ENCODE assay signal across 9 mouse cellular contexts in the genomic region with DNA sequence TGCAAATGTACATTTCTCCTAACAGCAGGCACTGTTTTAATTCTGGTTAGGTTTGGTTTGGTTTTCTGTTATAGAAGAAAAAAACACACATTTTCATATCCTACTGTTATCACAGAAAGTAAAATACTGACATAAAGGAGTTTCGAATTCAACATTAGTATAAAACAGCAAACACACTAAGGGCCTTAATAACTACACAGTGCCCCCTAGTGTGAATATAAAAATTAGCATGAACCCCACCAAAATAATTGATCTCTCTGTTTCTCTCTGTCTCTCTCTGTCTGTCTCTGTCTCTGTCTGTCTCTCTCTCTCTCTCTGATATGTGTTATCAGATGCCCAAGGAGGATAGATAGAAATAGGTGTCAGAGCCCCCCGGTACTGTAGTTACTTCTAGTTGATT. TPM values are rescaled to one million over a fixed set of nuclear protein-coding genes. Genes with fewer than 3 reads are reported as not detected.
A peak's percentile ranks its signal among the peaks of the same experiment; 100 is the strongest.
DNase-seq lines count a peak whose midpoint lies in the region; ATAC-seq and TF ChIP-seq lines count a peak whose summit lies in the region.
"Had no signal": no experiment of that assay in that cellular context is flagged by ENCODE, and none has a peak within 500 bp of the region (broad histone marks: within the 10 kb centered on the region; RNA-seq: fewer than 3 reads in every experiment).

No protein-coding gene starts in this region.

- no peak overlapping the region for H3K9ac ChIP-seq in heart, postnatal 0 days (replicated peaks; ENCODE audit: low read depth, low read length)
- no peak overlapping the region for H3K9ac ChIP-seq in lung, postnatal 0 days (replicated peaks; ENCODE audit: low read depth)
- no peak overlapping the region for H3K9ac ChIP-seq in stomach, embryonic 15.5 days

- WGBS in heart, postnatal 0 days = 34% methylated on average over 2 of the region's 2 CpGs
- 32% methylated on average over 2 of the region's 2 CpGs for WGBS in lung, postnatal 0 days
- WGBS in embryonic facial prominence, embryonic 10.5 days = 59% methylated on average over 2 of the region's 2 CpGs
- 39% methylated on average over 2 of the region's 2 CpGs for WGBS in stomach, embryonic 15.5 days

- TF ChIP-seq EP300 in heart, postnatal 0 days (IDR thresholded peaks at IDR 0.05; ENCODE audit: low read depth) = no peak
- no peak for TF ChIP-seq EP300 in lung, postnatal 0 days (IDR thresholded peaks at IDR 0.05)

- H3K27ac ChIP-seq in heart, postnatal 0 days (ENCODE audit: low read depth) = no peak overlapping the region
- no peak overlapping the region for H3K27ac ChIP-seq in lung, postnatal 0 days (ENCODE audit: low read length)
- peak overlapping the region; percentile 78 for H3K27ac ChIP-seq in embryonic facial prominence, embryonic 10.5 days (replicated peaks)
- peak overlapping the region; percentile 74; the same call in 1 of the 2 replicates for H3K27ac ChIP-seq in stomach, embryonic 15.5 days

- H3K36me3 ChIP-seq in heart, postnatal 0 days (replicated peaks; ENCODE audit: control insufficient read depth, insufficient read depth, low read length) = no peaks in the 10 kb centered on the region
- no peaks in the 10 kb centered on the region for H3K36me3 ChIP-seq in lung, postnatal 0 days (ENCODE audit: insufficient read depth, low read length)
- no peaks in the 10 kb centered on the region for H3K36me3 ChIP-seq in embryonic facial prominence, embryonic 10.5 days (replicated peaks)
- H3K36me3 ChIP-seq in stomach, embryonic 15.5 days = no peaks in the 10 kb centered on the region
- H3K36me3 ChIP-seq: G1E had no signal

- intact Hi-C loops in heart, postnatal 36 days (cut with DNase I) = loop anchor here (1.0 kb wide), 2 partner anchors 330 to 483 kb away; no protein-coding TSS in a partner anchor

- H3K27me3 ChIP-seq in heart, postnatal 0 days (ENCODE audit: control insufficient read depth, insufficient read depth, low read length) = no peaks in the 10 kb centered on the region
- H3K27me3 ChIP-seq in lung, postnatal 0 days (replicated peaks; ENCODE audit: insufficient read depth, low read length) = no peaks in the 10 kb centered on the region
- no peaks in the 10 kb centered on the region for H3K27me3 ChIP-seq in embryonic facial prominence, embryonic 10.5 days (replicated peaks; ENCODE audit: low read depth, poor library complexity, severe bottlenecking)
- H3K27me3 ChIP-seq in stomach, embryonic 15.5 days (replicated peaks) = no peaks in the 10 kb centered on the region

- H3K4me2 ChIP-seq in heart, postnatal 0 days (ENCODE audit: low read depth, low read length) = no peak overlapping the region
- H3K4me2 ChIP-seq in lung, postnatal 0 days (replicated peaks; ENCODE audit: low read depth, low read length) = 0 out of 2 replicates have a peak overlapping the region, but pooled peaks have one; percentile 19
- 0 out of 2 replicates have a peak overlapping the region, but pooled peaks have one; percentile 19 for H3K4me2 ChIP-seq in stomach, embryonic 15.5 days

- H3K4me3 ChIP-seq in heart, postnatal 0 days (ENCODE audit: low read depth, low read length) = no peak overlapping the region
- H3K4me3 ChIP-seq in lung, postnatal 0 days (ENCODE audit: low read depth, low read length) = no peak overlapping the region
- no peak overlapping the region for H3K4me3 ChIP-seq in embryonic facial prominence, embryonic 10.5 days
- H3K4me3 ChIP-seq in stomach, embryonic 15.5 days (replicated peaks) = no peak overlapping the region

- H3K9me3 ChIP-seq in heart, postnatal 0 days (replicated peaks; ENCODE audit: control insufficient read depth, low read length) = no peaks in the 10 kb centered on the region
- H3K9me3 ChIP-seq in lung, postnatal 0 days (ENCODE audit: low read length) = no peaks in the 10 kb centered on the region
- H3K9me3 ChIP-seq in embryonic facial prominence, embryonic 10.5 days = no peaks in the 10 kb centered on the region
- no peaks in the 10 kb centered on the region for H3K9me3 ChIP-seq in stomach, embryonic 15.5 days
- H3K9me3 ChIP-seq: G1E had no signal

- ATAC-seq in heart, postnatal 0 days (ENCODE audit: insufficient read depth, low read depth) = no peak
- no peak for ATAC-seq in lung, postnatal 0 days
- ATAC-seq in stomach, embryonic 15.5 days (ENCODE audit: insufficient read depth, low FRiP score, low read depth) = no peak

- peak; percentile 41 for DNase-seq in heart, postnatal 0 days (ENCODE audit: low spot score)
- DNase-seq in heart, postnatal 36 days = no peak
- DNase-seq in lung, postnatal 0 days (ENCODE audit: low spot score) = peak; percentile 72
- no peak for DNase-seq in lung, postnatal 14 days
- no peak for DNase-seq in embryonic facial prominence, embryonic 10.5 days (ENCODE audit: low spot score)
- no peak for DNase-seq in B cell, adult 2 months
- DNase-seq in cerebellum, adult 11 months = no peak

- TF ChIP-seq CTCF in heart, postnatal 0 days (IDR thresholded peaks at IDR 0.05; ENCODE audit: low read depth) = peak; percentile 63
- TF ChIP-seq CTCF in lung, postnatal 0 days (IDR thresholded peaks at IDR 0.05) = peak; percentile 66

- no peaks in the 10 kb centered on the region for H3K4me1 ChIP-seq in heart, postnatal 0 days (ENCODE audit: control insufficient read depth, insufficient read depth)
- no peaks in the 10 kb centered on the region; the same call in 1 of the 2 replicates for H3K4me1 ChIP-seq in lung, postnatal 0 days (ENCODE audit: insufficient read depth, low read depth, low read length)
- peaks cover 10% of the 10 kb centered on the region for H3K4me1 ChIP-seq in embryonic facial prominence, embryonic 10.5 days
- H3K4me1 ChIP-seq in stomach, embryonic 15.5 days = no peaks in the 10 kb centered on the region

RNA-seq across cellular contexts. Expression of gene Olfr267, which starts 38.0 kb away (rescaled TPM):
- not detected in 2 replicates for total RNA-seq in heart, postnatal 0 days (2014; rRNA removed; ENCODE audit: low replicate concordance)
- polyA plus RNA-seq in heart, postnatal 0 days (2015; fragmentation: Nextera tagmentation; extraction: Ambion mirVana) = 0.04 TPM in 1 of 2 replicates, not detected in the other
- not detected for total RNA-seq in heart, postnatal 36 days (2021)
- polyA plus RNA-seq in lung, postnatal 0 days (2015; fragmentation: Nextera tagmentation; extraction: Ambion mirVana) = not detected in 2 replicates
- polyA plus RNA-seq in embryonic facial prominence, embryonic 10.5 days (2016; fragmentation: Nextera tagmentation; extraction: Ambion mirVana) = not detected in 2 replicates
- polyA plus RNA-seq in stomach, embryonic 15.5 days (2015; fragmentation: Nextera tagmentation; extraction: Ambion mirVana) = 0.05 TPM in 1 of 2 replicates, not detected in the other
- polyA plus RNA-seq: G1E had no signal

Comparison
In these comparisons a context has a peak if more than half of its experiments do, and no peak if none do; other contexts are left out.
1. DNase-seq: peak in heart, postnatal 0 days (single experiment) and lung, postnatal 0 days (single experiment); none in heart, postnatal 36 days (0 of 2), lung, postnatal 14 days (single experiment), embryonic facial prominence, embryonic 10.5 days (single experiment), B cell, adult 2 months (0 of 2) and cerebellum, adult 11 months (single experiment).
2. H3K27ac ChIP-seq: peak in embryonic facial prominence, embryonic 10.5 days (single experiment) and stomach, embryonic 15.5 days (single experiment); none in heart, postnatal 0 days (single experiment) and lung, postnatal 0 days (single experiment).